Mouse (Mus musculus): ENCODE results near the gene Zcchc3.

Gene Zcchc3

GRCm38 (mm10) chr2:152409781-152410180 lies 5.0 kb downstream of the Zcchc3 start:
- DNase-seq (ENCODE audit: low read depth, low spot score), result no peak

- DNase-seq (ENCODE audit: low read depth, low spot score), result peak; percentile 94
Observed at GRCm38 (mm10) chr2:152406126-152406525, 8.7 kb downstream of the Zcchc3 start.

GRCm38 (mm10) chr2:152399122-152399542 lies 15.7 kb downstream of the Zcchc3 start:
- DNase-seq (ENCODE audit: low read depth, low spot score), result no peak

- peak; percentile 81 for DNase-seq (ENCODE audit: low read depth, low spot score)
Observed at GRCm38 (mm10) chr2:152398691-152399090, 16.1 kb downstream of the Zcchc3 start.

- peak; percentile 87 for DNase-seq (ENCODE audit: low read depth, low spot score)
Observed at GRCm38 (mm10) chr2:152397680-152398435, 17.0 kb downstream of the Zcchc3 start, which contains the start of gene Sox12. TSS of gene Sox12 (minus strand) at chr2:152398063.

- no peak for DNase-seq (ENCODE audit: low read depth, low spot score)
Observed at GRCm38 (mm10) chr2:152397004-152397589, 17.7 kb downstream of the Zcchc3 start.

GRCm38 (mm10) chr2:152396110-152397003 lies 18.5 kb downstream of the Zcchc3 start:
- DNase-seq (ENCODE audit: low read depth, low spot score), result peak; percentile 98

GRCm38 (mm10) chr2:152395271-152395920 lies 19.4 kb downstream of the Zcchc3 start:
- DNase-seq (ENCODE audit: low read depth, low spot score), result no peak

GRCm38 (mm10) chr2:152393225-152394017 lies 21.4 kb downstream of the Zcchc3 start:
- no peak for DNase-seq (ENCODE audit: low read depth, low spot score)

GRCm38 (mm10) chr2:152392786-152393185 lies 22.0 kb downstream of the Zcchc3 start:
- no peak for DNase-seq (ENCODE audit: low read depth, low spot score)

GRCm38 (mm10) chr2:152384191-152384590 lies 30.6 kb downstream of the Zcchc3 start:
- no peak for DNase-seq (ENCODE audit: low read depth, low spot score)

GRCm38 (mm10) chr2:152376345-152376741 lies 38.5 kb downstream of the Zcchc3 start, which contains the start of gene Nrsn2:
TSS of gene Nrsn2 (minus strand) at chr2:152376638.
- DNase-seq (ENCODE audit: low read depth, low spot score), result peak; percentile 34

- DNase-seq (ENCODE audit: low read depth, low spot score), result peak; percentile 38
Observed at GRCm38 (mm10) chr2:152375652-152376344, 39.0 kb downstream of the Zcchc3 start.

GRCm38 (mm10) chr2:152373547-152373946 lies 41.3 kb downstream of the Zcchc3 start:
- DNase-seq (ENCODE audit: low read depth, low spot score), result no peak

GRCm38 (mm10) chr2:152372661-152373060 lies 42.2 kb downstream of the Zcchc3 start:
- no peak for DNase-seq (ENCODE audit: low read depth, low spot score)

- DNase-seq (ENCODE audit: low read depth, low spot score), result no peak
Observed at GRCm38 (mm10) chr2:152372104-152372503, 42.7 kb downstream of the Zcchc3 start.

- peak; percentile 28 for DNase-seq (ENCODE audit: low read depth, low spot score)
Observed at GRCm38 (mm10) chr2:152368532-152369140, 46.2 kb downstream of the Zcchc3 start.

- no peak for DNase-seq (ENCODE audit: low read depth, low spot score)
Observed at GRCm38 (mm10) chr2:152367917-152368316, 46.9 kb downstream of the Zcchc3 start.
